Mouse (Mus musculus) MEL (cell line): ENCODE measurements around the gene Gsg1l2.

ENCODE experiments used
- CTCF ChIP-seq, 3 experiments: IDR thresholded peaks in 2 of 3; conservative IDR thresholded peaks in 1 of 3; 2 replicates each; pipeline ENCODE4 v1.5.1; 2011 to 2012; ENCODE audit warnings: low read length in 3 of 3, low read depth in 2 of 3, mild to moderate bottlenecking in 2 of 3, improper control_type of control experiment in 1 of 3, inconsistent platforms in 1 of 3, mixed read lengths in 1 of 3, moderate library complexity in 1 of 3; ENCODE audit not compliant: control insufficient read depth in 1 of 3, insufficient read depth in 1 of 3, poor library complexity in 1 of 3, severe bottlenecking in 1 of 3
- E2F4 ChIP-seq: IDR thresholded peaks from 2 replicates; pipeline ENCODE4 v1.6.1; 2011; ENCODE audit warnings: low read depth, low read length, improper control_type of control experiment, borderline replicate concordance
- ELF1 ChIP-seq: IDR thresholded peaks from 2 replicates; pipeline ENCODE4 v1.6.1; 2014; ENCODE audit warnings: low read depth, mild to moderate bottlenecking, inconsistent platforms, low read length, improper control_type of control experiment, moderate library complexity
- EP300 ChIP-seq, 2 experiments: IDR thresholded peaks; 2 replicates each; pipeline ENCODE4 v1.6.1; 2011; ENCODE audit warnings: improper control_type of control experiment in 2 of 2, low read length in 2 of 2, low read depth in 1 of 2, mild to moderate bottlenecking in 1 of 2
- GABPA ChIP-seq: IDR thresholded peaks from 2 replicates; pipeline ENCODE4 v1.6.1; 2012; ENCODE audit warnings: low read depth, mild to moderate bottlenecking, inconsistent platforms, low read length, improper control_type of control experiment, moderate library complexity
- HCFC1 ChIP-seq: IDR thresholded peaks from 2 replicates; pipeline ENCODE4 v1.6.1; 2012; ENCODE audit warnings: low read depth, mild to moderate bottlenecking, inconsistent platforms, low read length, improper control_type of control experiment, moderate library complexity
- MAX ChIP-seq: IDR thresholded peaks from 2 replicates; pipeline ENCODE4 v1.6.1; 2011; ENCODE audit warnings: low read length, improper control_type of control experiment
- MYC ChIP-seq: IDR thresholded peaks from 2 replicates; pipeline ENCODE4 v1.6.1; 2011; ENCODE audit warnings: low read depth, mild to moderate bottlenecking, low read length, improper control_type of control experiment, moderate library complexity
- POLR2A ChIP-seq, 2 experiments: IDR thresholded peaks; 2 replicates each; pipeline ENCODE4 v1.6.1; 2011 to 2012; ENCODE audit warnings: low read length in 2 of 2, mild to moderate bottlenecking in 2 of 2, control low read depth in 1 of 2, improper control_type of control experiment in 1 of 2, low read depth in 1 of 2, moderate library complexity in 1 of 2; ENCODE audit not compliant: control insufficient read depth in 1 of 2, insufficient read depth in 1 of 2, poor library complexity in 1 of 2
- RAD21 ChIP-seq: IDR thresholded peaks from 2 replicates; pipeline ENCODE4 v1.6.1; 2011; ENCODE audit warnings: mild to moderate bottlenecking, low read depth, low read length, improper control_type of control experiment
- TAL1 ChIP-seq: IDR thresholded peaks from 2 replicates; pipeline ENCODE4 v1.6.1; 2012; ENCODE audit warnings: mild to moderate bottlenecking, inconsistent platforms, low read length, moderate library complexity, mixed read lengths
- USF1 ChIP-seq: IDR thresholded peaks from 2 replicates; pipeline ENCODE4 v1.6.1; 2014; ENCODE audit warnings: low read depth, mild to moderate bottlenecking, inconsistent platforms, low read length, improper control_type of control experiment, moderate library complexity
- ZC3H11A ChIP-seq: IDR thresholded peaks from 2 replicates; pipeline ENCODE4 v1.6.1; 2012; ENCODE audit warnings: low read depth, mild to moderate bottlenecking, inconsistent platforms, low read length, improper control_type of control experiment

- no peak for TF ChIP-seq HCFC1
- TF ChIP-seq MAX = no peak
- TF ChIP-seq GABPA = no peak
- TF ChIP-seq ELF1 = no peak
- TF ChIP-seq POLR2A (IDR thresholded peaks at IDR 0.05; ENCODE audit: control insufficient read depth in 1 of 2, insufficient read depth in 1 of 2, low read depth in 1 of 2, low read length in 2 of 2, poor library complexity in 1 of 2) = no peak
- TF ChIP-seq E2F4 = no peak
- no peak for TF ChIP-seq ZC3H11A
- TF ChIP-seq EP300 (IDR thresholded peaks at IDR 0.05; ENCODE audit: low read depth in 1 of 2, low read length in 2 of 2) = no peak
- TF ChIP-seq CTCF (IDR thresholded peaks at IDR 0.05 in 2 of 3, conservative IDR thresholded peaks at IDR 0.05 in 1 of 3; ENCODE audit: control insufficient read depth in 1 of 3, insufficient read depth in 1 of 3, low read depth in 2 of 3, low read length in 3 of 3, poor library complexity in 1 of 3, severe bottlenecking in 1 of 3) = no peak
- no peak for TF ChIP-seq TAL1
- TF ChIP-seq USF1 = no peak
- TF ChIP-seq RAD21 = no peak
- no peak for TF ChIP-seq MYC
Measured at GRCm38 (mm10) chr11:67790182-67790581, 15.8 kb downstream of the Gsg1l2 start.
